Mouse (Mus musculus): ENCODE data around the gene Dcun1d2.

DNA sequence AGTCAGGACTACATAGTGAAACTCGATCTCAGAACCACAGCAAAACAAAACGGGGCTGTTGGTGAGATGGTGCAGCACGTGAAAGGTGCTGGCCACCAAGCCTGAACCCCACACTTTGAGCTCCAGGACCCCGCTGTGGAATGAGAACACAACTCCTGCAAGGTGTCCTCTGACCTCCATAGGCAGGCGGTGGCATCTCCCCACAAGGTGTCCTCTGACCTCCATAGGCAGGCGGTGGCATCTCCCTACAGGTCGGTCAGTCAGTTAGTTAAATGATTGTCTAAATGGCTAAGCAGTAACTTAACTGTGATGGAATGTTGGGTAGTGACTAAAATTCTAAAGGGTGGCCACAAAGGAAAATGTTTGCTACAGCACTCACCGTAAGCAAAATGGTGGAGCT is 11.6 kb upstream of the Dcun1d2 start:
- TF ChIP-seq EP300 (IDR thresholded peaks at IDR 0.05; ENCODE audit: low read depth) (no peak), CTCF (IDR thresholded peaks at IDR 0.05; ENCODE audit: low read depth) (no peak)
